In genomic region chr2:20276124-20276523, GRCm38 (mm10) we compare ENCODE assay signal across 8 mouse cellular contexts.
A peak's percentile ranks its signal among the peaks of the same experiment; 100 is the strongest.
DNase-seq lines count a peak whose midpoint lies in the region; ATAC-seq and TF ChIP-seq lines count a peak whose summit lies in the region.

No protein-coding gene starts in this region.

- no peaks in the 10 kb centered on the region for H3K4me1 ChIP-seq in forebrain, embryonic 15.5 days
- no peaks in the 10 kb centered on the region for H3K4me1 ChIP-seq in lung, postnatal 0 days (ENCODE audit: insufficient read depth, low read depth, low read length)

- H3K27me3 ChIP-seq in forebrain, embryonic 15.5 days: no peaks in the 10 kb centered on the region
- H3K27me3 ChIP-seq in lung, postnatal 0 days (replicated peaks; ENCODE audit: insufficient read depth, low read length): no peaks in the 10 kb centered on the region

- 0 out of 2 replicates have a peak, but pooled peaks have one; percentile 16 for ATAC-seq in forebrain, embryonic 15.5 days (replicated peaks)
- no peak for ATAC-seq in lung, postnatal 0 days

- no peak overlapping the region for H3K9ac ChIP-seq in forebrain, embryonic 15.5 days (replicated peaks)
- H3K9ac ChIP-seq in lung, postnatal 0 days (replicated peaks; ENCODE audit: low read depth): no peak overlapping the region

- H3K4me2 ChIP-seq in forebrain, embryonic 15.5 days (replicated peaks): no peak overlapping the region
- H3K4me2 ChIP-seq in lung, postnatal 0 days (replicated peaks; ENCODE audit: low read depth, low read length): no peak overlapping the region

- no peak overlapping the region for H3K4me3 ChIP-seq in forebrain, embryonic 15.5 days
- H3K4me3 ChIP-seq in lung, postnatal 0 days (ENCODE audit: low read depth, low read length): no peak overlapping the region

- H3K27ac ChIP-seq in forebrain, embryonic 15.5 days (replicated peaks): no peak overlapping the region
- H3K27ac ChIP-seq in lung, postnatal 0 days (ENCODE audit: low read length): no peak overlapping the region

- peak; percentile 32 for DNase-seq in gastrocnemius, adult 18-20 months (ENCODE audit: low spot score)
- DNase-seq in gastrocnemius, postnatal 25 days: no peak
- DNase-seq in A20 (ENCODE audit: low read depth, low spot score): peak; percentile 40
- peak; percentile 7 for DNase-seq in c-Kit-positive CD71-positive TER-119-negative erythroid progenitor cells, embryonic 14.5 days (ENCODE audit: low read depth)
- DNase-seq in kidney, postnatal 36 days: peak; percentile 58 to 85
- DNase-seq in lung, postnatal 0 days (ENCODE audit: low spot score): peak; percentile 64
- DNase-seq in spleen, postnatal 4 days (ENCODE audit: low spot score in 2 of 2): no peak

- H3K9me3 ChIP-seq in forebrain, embryonic 15.5 days: no peaks in the 10 kb centered on the region
- H3K9me3 ChIP-seq in lung, postnatal 0 days (ENCODE audit: low read length): no peaks in the 10 kb centered on the region

- TF ChIP-seq EP300 in lung, postnatal 0 days (IDR thresholded peaks at IDR 0.05): no peak

- 27% methylated on average over 2 of the region's 2 CpGs for WGBS in forebrain, embryonic 15.5 days
- WGBS in lung, postnatal 0 days: 49% methylated on average over 2 of the region's 2 CpGs

- peak; percentile 84 for TF ChIP-seq CTCF in lung, postnatal 0 days (IDR thresholded peaks at IDR 0.05)

- H3K36me3 ChIP-seq in forebrain, embryonic 15.5 days: no peaks in the 10 kb centered on the region
- H3K36me3 ChIP-seq in lung, postnatal 0 days (ENCODE audit: insufficient read depth, low read length): no peaks in the 10 kb centered on the region

Comparison
In these comparisons a context has a peak if more than half of its experiments do, and no peak if none do; other contexts are left out.
1. DNase-seq: peak in gastrocnemius, adult 18-20 months (single experiment), A20 (single experiment), c-Kit-positive CD71-positive TER-119-negative erythroid progenitor cells, embryonic 14.5 days (single experiment), kidney, postnatal 36 days (2 of 2) and lung, postnatal 0 days (single experiment); none in gastrocnemius, postnatal 25 days (single experiment) and spleen, postnatal 4 days (0 of 2).